Mouse (Mus musculus) bone marrow, adult 2 months (tissue): ENCODE measurements around the gene Eif4g3.

Experiments used
- CTCF ChIP-seq: fragments of 200-500 bp; IDR thresholded peaks from 2 replicates; pipeline ENCODE4 v1.5.1; 2011; ENCODE audit warnings: low read length, control low read depth; ENCODE audit not compliant: control insufficient read depth, insufficient read depth
- POLR2A ChIP-seq: fragments of 200-500 bp; IDR thresholded peaks from 2 replicates; pipeline ENCODE4 v1.6.1; 2011; ENCODE audit warnings: low read depth, mild to moderate bottlenecking, control low read depth, low read length, borderline replicate concordance; ENCODE audit not compliant: control insufficient read depth

- TF ChIP-seq CTCF (no peak), POLR2A (no peak)
Measured at GRCm38 (mm10) chr4:138131716-138132115, 138.9 kb downstream of the Eif4g3 start.
